Mouse (Mus musculus) cortical plate, adult 2 months (tissue): ENCODE results near the gene Rassf4.

Experiments
- CTCF ChIP-seq: fragments of 200-500 bp; IDR thresholded peaks from 2 replicates; pipeline ENCODE4 v1.5.1; 2011; ENCODE audit warnings: mild to moderate bottlenecking, control low read depth, low read length; ENCODE audit not compliant: insufficient read depth; ENCODE audit errors: extremely low read depth
- POLR2A ChIP-seq: fragments of 200-500 bp; IDR thresholded peaks from 2 replicates; pipeline ENCODE4 v1.6.1; 2011; ENCODE audit warnings: mild to moderate bottlenecking, low read length, control low read depth; ENCODE audit not compliant: insufficient read depth; ENCODE audit errors: extremely low read depth

DNA sequence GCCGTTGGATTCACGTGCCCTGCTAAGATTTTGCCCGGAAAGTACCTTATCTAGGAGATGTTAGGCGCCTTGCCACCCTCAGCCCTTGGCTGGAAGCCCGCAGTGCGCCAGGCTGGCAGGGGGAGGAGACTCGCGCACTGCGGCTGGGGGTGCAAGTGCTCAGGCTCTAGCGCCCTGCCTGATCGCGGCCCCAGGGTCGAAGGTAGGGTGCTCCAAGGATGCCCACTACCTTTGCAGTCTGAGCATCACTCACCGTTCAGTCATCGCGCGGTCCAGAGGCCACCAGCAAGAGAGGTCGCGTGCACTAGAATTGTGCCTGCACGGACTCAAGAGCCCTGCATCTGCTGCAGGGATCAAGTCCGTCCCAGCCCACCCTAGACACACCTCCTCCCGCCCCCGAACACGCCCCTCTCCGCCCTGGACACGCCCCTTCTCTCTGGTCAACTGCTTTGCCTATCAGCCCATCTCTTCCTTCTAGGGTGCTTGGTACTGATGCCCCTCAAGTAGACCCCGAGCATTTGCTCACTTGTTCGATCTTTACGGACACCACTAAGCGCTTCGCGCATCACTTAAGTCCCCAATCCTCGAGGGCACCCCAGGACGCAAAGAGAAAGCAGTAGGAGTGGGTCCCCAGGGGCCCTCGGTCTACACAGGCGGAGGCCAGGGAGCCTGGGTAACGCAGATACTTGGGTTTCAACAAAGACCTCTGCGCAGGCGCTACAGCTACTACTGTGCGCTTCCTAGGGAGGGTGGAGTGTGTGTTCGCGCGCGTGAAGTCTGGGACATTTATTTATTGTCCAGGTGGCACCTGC lies at the start of gene Rassf4:
- TF ChIP-seq POLR2A (no peak), CTCF (no peak)
